Mouse (Mus musculus) layer of hippocampus, adult 11-12 months (tissue): ENCODE data around the gene Brd4.

Source experiments
- DNase-seq: peaks from one replicate; pipeline ENCODE4 v3.0.0; 2022; ENCODE audit warnings: low spot score

Brd4 gene

DNA sequence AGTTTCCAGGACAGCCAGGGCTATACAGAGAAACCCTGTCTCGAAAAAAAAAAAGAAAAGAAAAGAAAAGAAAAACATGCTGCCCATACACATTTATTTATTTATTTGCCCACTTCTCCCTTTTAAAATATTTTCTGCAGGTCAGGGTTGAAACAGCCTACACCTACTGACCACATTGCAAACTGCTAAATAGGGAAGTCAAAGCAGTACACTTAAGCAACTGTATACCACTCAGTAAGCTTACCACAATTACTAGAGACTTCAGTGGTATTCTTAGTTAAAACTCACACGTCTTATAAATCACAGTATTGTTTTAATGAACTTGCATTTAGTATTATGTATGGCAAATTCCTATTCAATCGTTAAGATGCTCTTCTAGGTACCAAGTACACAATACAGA, 3.9 kb downstream of the Brd4 start:
- DNase-seq, result no peak

- no peak for DNase-seq
These were observed 7.3 kb downstream of the Brd4 start for GRCm38 (mm10) chr17:32277201-32277600.

GRCm38 (mm10) chr17:32275568-32275967, 9.0 kb downstream of the Brd4 start:
- no peak for DNase-seq

GRCm38 (mm10) chr17:32269151-32269550, 15.4 kb downstream of the Brd4 start:
- DNase-seq, result no peak

DNA sequence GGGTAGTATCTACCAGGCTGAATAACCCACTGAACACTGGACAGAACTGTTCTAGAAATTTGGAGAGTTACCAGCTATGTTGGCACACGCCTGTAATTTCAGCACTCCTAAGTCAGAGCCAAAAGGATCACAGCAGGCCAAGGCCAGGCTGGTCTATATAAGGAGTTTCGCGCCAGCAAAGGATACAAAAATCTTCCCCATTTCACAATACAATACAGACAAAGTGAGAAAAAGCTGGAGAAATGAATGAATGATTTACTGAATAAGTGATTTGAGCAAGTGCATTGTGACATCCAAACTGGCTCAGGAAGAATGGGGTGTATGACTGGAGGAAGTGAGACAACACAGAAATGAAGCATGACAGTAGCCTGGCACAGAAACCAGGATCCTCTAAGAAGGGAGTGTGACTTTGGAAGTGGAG, 16.0 kb downstream of the Brd4 start:
- DNase-seq, result no peak

- DNase-seq, result no peak
These were observed 16.4 kb downstream of the Brd4 start for GRCm38 (mm10) chr17:32268096-32268495.

DNA sequence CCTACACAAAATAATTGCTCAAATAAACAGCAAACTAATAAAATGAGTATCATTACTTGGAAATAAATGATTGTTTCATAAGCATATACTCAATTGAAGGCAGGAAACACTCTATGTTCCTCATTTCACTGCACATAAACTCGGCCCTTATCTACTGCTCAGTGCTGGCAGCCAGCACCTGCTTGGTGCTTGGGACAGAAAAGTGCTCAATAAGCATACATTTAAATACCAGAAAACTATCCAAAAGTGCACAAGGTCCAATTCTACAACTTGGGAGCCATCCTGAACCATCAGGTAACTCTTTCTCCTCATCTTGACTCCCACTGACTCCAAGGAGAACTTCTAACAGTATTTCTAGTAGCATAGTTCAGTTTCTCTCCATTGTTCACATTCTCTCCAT, 16.9 kb downstream of the Brd4 start:
- no peak for DNase-seq

DNA sequence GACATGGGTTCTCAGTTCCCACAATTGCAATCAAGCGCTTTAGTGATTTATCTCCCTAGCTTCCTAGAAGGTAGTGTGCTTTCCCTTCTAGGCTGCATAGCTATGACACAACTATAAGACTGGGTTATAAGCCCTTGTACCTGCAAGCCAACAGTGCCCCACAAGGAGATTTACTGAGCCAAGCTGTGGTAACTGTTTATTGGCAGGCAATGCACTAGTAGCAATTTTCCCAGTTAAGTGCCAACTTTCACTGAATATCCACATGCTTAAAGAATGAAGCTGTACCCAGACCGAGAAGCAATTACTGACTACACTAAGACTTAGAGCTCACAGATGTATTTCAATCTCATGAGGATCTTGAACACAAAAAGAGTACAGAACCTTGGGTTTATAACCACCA, 20.9 kb downstream of the Brd4 start:
- no peak for DNase-seq

GRCm38 (mm10) chr17:32262831-32263559, 21.5 kb downstream of the Brd4 start:
- peak; percentile 69 for DNase-seq

DNA sequence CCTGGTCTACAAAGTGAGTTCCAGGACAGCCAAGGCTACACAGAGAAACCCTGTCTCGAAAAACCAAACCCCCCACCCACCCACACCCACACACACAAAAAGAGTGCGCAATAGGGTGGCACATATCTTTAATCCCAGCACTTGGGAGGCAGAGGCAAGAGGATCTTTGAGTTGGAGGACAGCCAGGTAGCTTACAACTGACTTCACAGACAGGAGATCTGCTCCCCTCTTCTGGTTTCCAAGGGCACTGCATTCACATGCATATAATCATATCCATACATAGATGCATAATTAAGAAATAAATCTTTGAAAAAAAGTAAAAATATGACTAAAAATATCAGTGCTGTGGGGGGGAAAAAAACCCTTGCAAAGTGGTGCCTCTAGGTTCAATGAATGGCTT, 25.7 kb downstream of the Brd4 start:
- no peak for DNase-seq

GRCm38 (mm10) chr17:32257944-32258343, 26.6 kb downstream of the Brd4 start:
- DNase-seq, result no peak

DNA sequence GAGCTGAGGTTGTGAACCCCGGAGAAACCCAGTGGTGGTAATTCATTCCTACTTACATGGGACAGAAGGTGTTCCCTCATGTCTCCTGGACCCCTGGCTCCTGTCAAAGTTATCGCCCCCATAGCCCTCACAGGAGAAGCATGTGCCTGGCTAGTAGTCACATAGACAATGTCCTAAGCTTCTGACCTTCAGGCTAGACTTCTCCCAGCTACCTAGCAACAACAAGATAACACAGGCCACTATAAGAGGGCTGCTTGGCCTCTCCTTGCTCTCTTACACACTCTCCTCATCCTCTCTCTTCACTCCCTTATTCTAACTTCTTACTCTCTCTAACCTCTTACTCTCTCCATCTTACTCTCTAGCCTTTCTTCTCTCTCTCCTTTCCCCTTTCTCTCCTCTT, 27.1 kb downstream of the Brd4 start:
- DNase-seq, result no peak

DNA sequence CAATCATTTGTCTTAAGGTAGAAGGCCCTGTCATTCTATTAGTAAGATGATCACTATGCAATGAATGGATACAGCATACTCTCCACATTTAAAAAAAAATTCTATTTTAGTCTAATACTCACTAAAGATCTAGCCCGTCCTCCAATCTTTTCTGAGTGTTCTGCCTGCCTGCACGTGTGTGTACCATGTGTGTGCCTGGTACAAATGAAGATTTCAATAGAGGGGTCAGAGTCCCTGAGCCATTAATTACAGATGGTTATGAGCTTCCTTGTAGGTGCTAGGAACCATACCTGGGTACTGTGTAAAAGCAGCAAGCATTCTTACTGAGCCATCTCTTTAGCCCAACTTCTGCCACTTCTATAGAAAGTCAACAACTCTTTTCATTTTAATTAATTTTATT, 27.6 kb downstream of the Brd4 start:
- no peak for DNase-seq

GRCm38 (mm10) chr17:32253261-32253660, 31.3 kb downstream of the Brd4 start:
- no peak for DNase-seq

DNA sequence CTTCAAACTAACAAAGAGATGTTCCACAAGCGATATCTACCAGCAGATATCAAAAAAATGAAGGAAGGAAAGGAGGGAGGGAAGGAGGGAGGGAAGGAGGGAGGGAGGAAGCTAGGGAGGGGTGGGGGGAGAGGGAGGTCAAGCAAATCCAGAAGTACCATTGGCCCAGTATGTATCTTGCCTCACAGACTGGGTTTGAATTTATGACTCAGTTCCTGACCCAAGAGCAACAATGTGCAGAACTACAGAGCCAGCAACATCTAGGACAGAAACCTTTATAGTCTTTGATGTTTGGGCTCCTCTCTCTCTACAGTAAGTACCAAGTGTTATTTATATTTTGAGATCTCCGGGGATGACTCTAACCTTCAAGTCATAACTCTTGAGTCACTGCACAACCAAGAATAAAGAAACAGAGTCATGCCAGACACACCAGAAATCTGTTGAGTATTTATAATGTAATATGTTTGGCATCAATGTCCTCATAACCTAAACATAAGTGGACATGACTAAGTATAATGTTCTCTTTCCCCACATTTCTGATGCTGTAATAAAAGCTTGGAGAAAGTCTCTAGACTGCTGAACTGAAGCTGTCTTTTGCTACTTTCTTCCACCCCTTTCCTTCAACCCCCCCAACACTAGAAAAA, 32.6 kb downstream of the Brd4 start:
- DNase-seq, result no peak

- no peak for DNase-seq
These were observed 34.5 kb downstream of the Brd4 start for GRCm38 (mm10) chr17:32250066-32250465.

GRCm38 (mm10) chr17:32248192-32248591, 36.3 kb downstream of the Brd4 start:
- DNase-seq, result no peak

DNA sequence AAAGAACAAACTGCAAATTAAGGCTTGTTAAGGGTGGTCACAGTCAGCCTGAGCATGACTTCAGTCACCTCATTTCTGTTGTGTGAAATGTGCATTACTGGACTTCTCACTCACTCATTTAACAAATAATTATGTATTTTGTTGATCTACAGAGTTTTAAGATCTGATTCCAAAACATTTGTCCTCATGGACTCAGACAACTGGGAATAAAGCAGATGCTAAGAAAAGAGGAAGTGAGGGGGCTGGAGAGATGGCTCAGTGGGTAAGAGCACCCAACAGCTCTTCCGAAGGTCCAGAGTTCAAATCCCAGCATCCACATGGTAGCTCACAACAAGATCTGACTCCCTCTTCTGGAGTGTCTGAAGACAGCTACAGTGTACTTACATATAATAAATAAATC, 36.9 kb downstream of the Brd4 start:
- DNase-seq, result no peak

GRCm38 (mm10) chr17:32246117-32246516, 38.4 kb downstream of the Brd4 start:
- DNase-seq, result no peak

GRCm38 (mm10) chr17:32240881-32241531, 43.5 kb downstream of the Brd4 start:
- DNase-seq, result no peak

DNA sequence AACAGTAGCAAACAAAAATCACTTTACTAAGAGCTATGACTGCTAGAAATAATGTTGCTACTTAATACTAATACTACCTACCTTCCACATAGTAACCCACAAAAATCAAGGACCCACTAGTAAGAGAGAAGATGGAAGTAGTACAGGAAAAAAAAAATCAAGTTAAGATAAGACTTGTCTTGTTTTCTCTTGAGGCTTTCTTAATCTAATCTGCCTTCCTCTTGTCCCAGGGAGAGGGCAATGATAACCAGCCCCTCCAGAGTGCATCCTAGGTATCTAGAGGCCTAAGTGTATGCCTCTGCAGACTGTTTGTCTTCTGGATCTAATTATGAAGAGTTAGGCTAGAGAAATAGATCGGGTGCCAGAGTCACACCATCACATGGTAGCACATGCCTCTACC, 45.9 kb downstream of the Brd4 start:
- DNase-seq, result no peak

DNA sequence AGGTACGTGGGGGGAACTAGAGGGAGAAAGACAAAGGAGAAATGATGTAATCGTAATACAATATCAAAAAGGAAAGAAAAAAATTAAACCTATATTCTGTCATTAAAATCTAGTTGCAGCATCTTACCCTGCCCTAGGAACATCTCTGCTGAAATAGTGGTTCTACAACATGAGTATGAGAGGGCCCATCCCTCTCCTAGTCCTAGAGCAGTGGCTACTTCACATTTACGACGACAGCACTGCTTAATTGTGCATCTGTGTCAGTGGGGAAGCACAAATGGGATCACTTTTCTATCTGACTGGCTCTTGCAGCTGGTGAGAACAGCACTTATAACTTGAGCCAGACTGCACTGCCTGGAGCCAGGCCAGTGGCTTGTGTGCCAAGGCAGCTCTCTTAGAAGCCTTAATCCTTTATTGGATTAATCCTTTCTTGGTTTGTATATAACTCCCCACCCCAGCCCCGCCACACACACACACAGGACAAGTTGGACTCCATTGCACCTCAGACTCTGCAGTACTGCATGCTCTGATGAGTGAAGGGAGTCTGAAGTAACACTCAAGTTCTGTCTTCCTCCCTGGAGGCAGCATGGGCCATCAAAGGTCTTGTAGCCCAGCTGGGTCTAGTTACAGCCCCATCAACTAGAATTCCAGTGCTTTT, 48.9 kb downstream of the Brd4 start:
- DNase-seq, result peak; percentile 70

GRCm38 (mm10) chr17:32233174-32233573, 51.3 kb downstream of the Brd4 start:
- no peak for DNase-seq
